Mouse (Mus musculus) stomach, embryonic 16.5 days (tissue): ENCODE results near the gene Hspbp1. TPM values are rescaled to one million over a fixed set of nuclear protein-coding genes. Genes with fewer than 3 reads are reported as not detected.

Source experiments
- ATAC-seq: fragments of 200-750 bp; cut with Nextera tagmentation; 2 replicates; pipeline ENCODE4 v1.8.0; 2017; ENCODE audit warnings: moderate number of reproducible peaks, moderate TSS enrichment; ENCODE audit not compliant: insufficient read depth, low FRiP score
- H3K27ac ChIP-seq: fragments of 300-500 bp; sonication (generic); 2 replicates; pipeline ENCODE4 v1.5.1; 2014; ENCODE audit warnings: low read length
- H3K27me3 ChIP-seq: fragments of 300-500 bp; sonication (generic); 2 replicates; pipeline ENCODE4 v1.6.1; 2014; ENCODE audit warnings: low read length, control low read depth, mixed read lengths; ENCODE audit not compliant: control insufficient read depth, insufficient read depth
- H3K36me3 ChIP-seq: fragments of 300-500 bp; sonication (generic); 2 replicates; pipeline ENCODE4 v1.6.1; 2014; ENCODE audit warnings: low read length; ENCODE audit not compliant: control insufficient read depth, insufficient read depth
- H3K4me1 ChIP-seq: fragments of 300-500 bp; sonication (generic); 2 replicates; pipeline ENCODE4 v1.6.1; 2014; ENCODE audit warnings: low read length, control low read depth, mixed read lengths; ENCODE audit not compliant: control insufficient read depth, insufficient read depth
- H3K4me2 ChIP-seq: fragments of 300-500 bp; sonication (generic); 2 replicates; pipeline ENCODE4 v1.6.1; 2014; ENCODE audit warnings: low read depth, low read length, mixed read lengths
- H3K4me3 ChIP-seq: fragments of 300-500 bp; sonication (generic); replicated peaks from 2 replicates; pipeline ENCODE4 v1.5.1; 2014; ENCODE audit warnings: mild to moderate bottlenecking, low read length
- H3K9ac ChIP-seq: fragments of 300-500 bp; sonication (generic); 2 replicates; pipeline ENCODE4 v1.6.1; 2014; ENCODE audit warnings: low read length
- H3K9me3 ChIP-seq: fragments of 300-500 bp; sonication (generic); replicated peaks from 2 replicates; pipeline ENCODE4 v1.6.1; 2016; ENCODE audit warnings: low read length, control low read depth; ENCODE audit not compliant: control insufficient read depth
- WGBS: fragments of 180-500 bp; shearing (Covaris S2); extraction: QIAGEN DNeasy Blood & Tissue Kit; methylation state at CpG from one replicate; pipeline ENCODE4 v1.1.7; 2014; 5-methylcytosine and 5-hydroxymethylcytosine counted together
- polyA plus RNA-seq: library from polyadenylated mRNA; unstranded; fragments of >200 nt; fragmentation: Nextera tagmentation; extraction: Ambion mirVana; gene quantifications from 2 replicates; pipeline ENCODE4 v1.2.1, GENCODE M21; 2015

The Hspbp1 gene
- polyA plus RNA-seq, 1 experiment from 2014 or later = 88.0 TPM

DNA sequence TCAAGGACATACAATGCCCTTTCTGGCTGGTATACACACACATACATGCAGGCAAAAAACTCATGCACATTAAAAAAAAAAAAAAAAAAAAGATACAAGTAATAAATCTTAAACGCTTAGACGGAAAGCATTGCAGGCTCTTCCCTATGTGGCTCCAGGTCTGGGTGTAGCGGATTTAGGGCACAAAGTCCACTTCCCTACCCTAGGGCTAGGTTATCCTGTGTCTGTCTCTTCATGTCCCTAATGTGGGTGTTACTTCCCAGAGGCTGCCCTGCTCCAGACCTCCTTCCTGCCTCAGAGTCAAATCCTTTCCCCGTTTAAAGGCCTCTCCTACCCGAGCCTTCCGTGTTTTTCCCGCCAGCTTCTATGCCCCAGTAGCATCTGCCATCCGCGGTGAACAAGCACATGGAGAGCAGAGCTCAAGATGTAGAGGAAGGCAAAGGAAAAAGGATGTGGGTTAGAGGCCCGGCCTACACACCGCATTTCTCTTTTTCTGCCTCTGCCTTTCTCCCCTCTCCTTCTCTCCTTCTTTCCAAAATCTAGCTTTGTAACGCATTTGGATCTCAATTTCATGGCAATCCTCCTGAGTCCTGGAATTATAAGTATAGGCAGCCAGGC is 10.6 kb downstream of the Hspbp1 start:
- no peaks in the 10 kb centered on the region for H3K9me3 ChIP-seq
- no peaks in the 10 kb centered on the region for H3K4me1 ChIP-seq
- no peak overlapping the region for H3K4me3 ChIP-seq
- no peak overlapping the region for H3K9ac ChIP-seq
- 83% methylated on average over 12 of the region's 12 CpGs for WGBS
- no peak overlapping the region for H3K4me2 ChIP-seq
- no peak for ATAC-seq
- peak overlapping the region; percentile 2 for H3K27ac ChIP-seq
- peaks cover 9% of the 10 kb centered on the region; the same call in 1 of the 2 replicates for H3K36me3 ChIP-seq
- H3K27me3 ChIP-seq = no peaks in the 10 kb centered on the region

DNA sequence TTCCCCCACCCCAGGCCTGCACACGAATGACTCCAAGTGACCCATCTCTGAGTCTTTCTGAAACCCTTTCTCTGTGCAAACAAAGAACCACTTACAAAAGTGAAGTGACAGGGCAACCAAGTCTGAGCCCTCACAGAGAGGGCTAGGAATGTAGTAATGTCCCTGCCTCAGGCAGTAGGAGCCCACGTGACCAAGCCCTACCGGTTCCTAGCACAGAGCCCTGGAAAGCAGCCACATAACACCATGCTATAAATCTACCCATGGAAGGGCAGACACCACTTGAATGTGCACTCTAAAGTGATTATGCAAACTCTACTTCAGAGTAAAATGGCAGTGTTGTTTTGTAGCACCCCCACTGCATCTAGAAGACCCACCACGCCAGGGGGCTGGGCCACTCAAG is 12.9 kb downstream of the Hspbp1 start:
- no peak overlapping the region for H3K4me3 ChIP-seq
- no peak overlapping the region for H3K9ac ChIP-seq
- ATAC-seq = no peak
- no peaks in the 10 kb centered on the region for H3K4me1 ChIP-seq
- no peaks in the 10 kb centered on the region for H3K9me3 ChIP-seq
- WGBS = 76% methylated on average over 4 of the region's 4 CpGs
- H3K36me3 ChIP-seq = peaks cover 9% of the 10 kb centered on the region; the same call in 1 of the 2 replicates
- no peak overlapping the region for H3K4me2 ChIP-seq
- no peaks in the 10 kb centered on the region for H3K27me3 ChIP-seq
- H3K27ac ChIP-seq = peak overlapping the region; percentile 40

GRCm38 (mm10) chr7:4670655-4671255 is 14.1 kb downstream of the Hspbp1 start:
- Histone ChIP-seq H3K9me3 (no peaks in the 10 kb centered on the region), H3K36me3 (0 out of 2 replicates have a peak, but pooled peaks cover 9% of the 10 kb centered on the region), H3K4me2 (no peak overlapping the region), H3K9ac (no peak overlapping the region), H3K4me1 (no peaks in the 10 kb centered on the region), H3K27me3 (no peaks in the 10 kb centered on the region), H3K4me3 (no peak overlapping the region), H3K27ac (no peak overlapping the region)
- ATAC-seq = no peak
- 84% methylated on average over 8 of the region's 8 CpGs for WGBS

GRCm38 (mm10) chr7:4669156-4669555 is 15.7 kb downstream of the Hspbp1 start:
- Histone ChIP-seq H3K27me3 (no peaks in the 10 kb centered on the region), H3K4me2 (no peak overlapping the region), H3K4me1 (no peaks in the 10 kb centered on the region), H3K4me3 (no peak overlapping the region), H3K36me3 (0 out of 2 replicates have a peak, but pooled peaks cover 9% of the 10 kb centered on the region), H3K27ac (no peak overlapping the region), H3K9ac (no peak overlapping the region), H3K9me3 (no peaks in the 10 kb centered on the region)
- 94% methylated on average over 9 of the region's 9 CpGs for WGBS
- ATAC-seq = no peak

- Histone ChIP-seq H3K4me3 (no peak overlapping the region), H3K27ac (no peak overlapping the region), H3K36me3 (0 out of 2 replicates have a peak, but pooled peaks cover 9% of the 10 kb centered on the region), H3K4me2 (no peak overlapping the region), H3K9me3 (no peaks in the 10 kb centered on the region), H3K27me3 (no peaks in the 10 kb centered on the region), H3K9ac (no peak overlapping the region), H3K4me1 (no peaks in the 10 kb centered on the region)
- WGBS = 91% methylated on average over 8 of the region's 8 CpGs
- no peak for ATAC-seq
Measured at GRCm38 (mm10) chr7:4668506-4668905, 16.4 kb downstream of the Hspbp1 start.

GRCm38 (mm10) chr7:4666871-4667270 is 18.0 kb downstream of the Hspbp1 start:
- no peaks in the 10 kb centered on the region for H3K27me3 ChIP-seq
- no peaks in the 10 kb centered on the region for H3K4me1 ChIP-seq
- no peak overlapping the region for H3K9ac ChIP-seq
- no peak overlapping the region for H3K4me2 ChIP-seq
- H3K4me3 ChIP-seq = no peak overlapping the region
- H3K36me3 ChIP-seq = 0 out of 2 replicates have a peak, but pooled peaks cover 8% of the 10 kb centered on the region
- H3K9me3 ChIP-seq = no peaks in the 10 kb centered on the region
- H3K27ac ChIP-seq = no peak overlapping the region
- ATAC-seq = no peak
- 93% methylated on average over 5 of the region's 5 CpGs for WGBS

DNA sequence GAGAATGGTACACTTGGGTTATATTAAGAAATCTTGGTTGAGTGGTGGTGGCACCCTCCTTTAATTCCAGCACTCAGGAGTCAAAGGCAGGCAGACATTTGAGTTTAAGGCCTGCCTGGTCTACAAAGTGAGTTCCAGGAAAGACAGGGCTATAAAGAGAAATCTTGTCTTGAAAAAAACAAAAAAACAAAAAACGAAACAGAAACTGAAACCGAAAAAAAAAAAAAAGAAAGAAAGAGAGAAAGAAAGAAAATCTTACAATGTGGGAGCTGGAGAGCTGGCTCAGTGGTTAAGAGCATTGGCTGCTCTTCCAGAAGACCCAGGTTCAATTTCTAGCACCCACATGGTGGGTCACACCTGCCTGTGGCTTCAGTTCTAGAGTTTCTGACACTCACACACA is 21.1 kb downstream of the Hspbp1 start:
- ATAC-seq = no peak
- H3K36me3 ChIP-seq = no peaks in the 10 kb centered on the region

DNA sequence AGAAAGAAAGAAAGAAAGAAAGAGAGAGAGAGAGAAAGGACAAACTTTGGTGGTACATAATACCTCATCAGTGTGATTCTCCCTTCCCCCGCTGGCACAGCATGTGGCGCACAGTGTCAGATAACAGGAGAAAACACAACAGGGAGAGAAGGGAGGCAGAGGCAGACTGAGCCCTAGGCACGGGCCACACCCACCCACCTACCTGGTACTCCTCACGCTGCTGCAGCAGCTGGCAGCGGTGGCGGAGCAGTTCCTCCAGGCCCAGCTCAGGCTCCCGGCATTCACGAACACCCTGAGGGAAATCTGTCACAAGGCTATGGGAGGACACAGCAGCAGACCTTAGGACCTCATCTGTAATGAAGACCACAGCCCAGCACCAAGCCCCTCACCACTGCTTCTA is 21.7 kb downstream of the Hspbp1 start:
- ATAC-seq = no peak
- Histone ChIP-seq H3K4me1 (peaks cover 6% of the 10 kb centered on the region; the same call in 1 of the 2 replicates), H3K9ac (no peak overlapping the region), H3K36me3 (no peaks in the 10 kb centered on the region), H3K27me3 (no peaks in the 10 kb centered on the region), H3K9me3 (no peaks in the 10 kb centered on the region), H3K4me3 (no peak overlapping the region), H3K4me2 (no peak overlapping the region), H3K27ac (no peak overlapping the region)
- WGBS = 69% methylated on average over 8 of the region's 8 CpGs

More for the DNA sequence above, 21.1 kb downstream of the Hspbp1 start:
- no peak overlapping the region for H3K9ac ChIP-seq
- H3K9me3 ChIP-seq = no peaks in the 10 kb centered on the region
- 82% methylated on average over 2 of the region's 2 CpGs for WGBS
- no peak overlapping the region for H3K4me2 ChIP-seq
- peaks cover 6% of the 10 kb centered on the region; the same call in 1 of the 2 replicates for H3K4me1 ChIP-seq
- H3K27me3 ChIP-seq = no peaks in the 10 kb centered on the region
- H3K27ac ChIP-seq = no peak overlapping the region
- no peak overlapping the region for H3K4me3 ChIP-seq

- Histone ChIP-seq H3K9ac (peak overlapping the region; percentile 96), H3K4me3 (peak overlapping the region; percentile 83), H3K4me2 (peak overlapping the region; percentile 86), H3K4me1 (peaks cover 31% of the 10 kb centered on the region), H3K27me3 (no peaks in the 10 kb centered on the region), H3K9me3 (no peaks in the 10 kb centered on the region), H3K36me3 (no peaks in the 10 kb centered on the region), H3K27ac (peak overlapping the region; percentile 96; the same call in 1 of the 2 replicates)
- 60% methylated on average over 3 of the region's 3 CpGs for WGBS
- ATAC-seq = no peak
Measured at GRCm38 (mm10) chr7:4659911-4660443, 24.9 kb downstream of the Hspbp1 start.
